Mouse (Mus musculus) embryonic facial prominence, embryonic 10.5 days (tissue): Measurements from ENCODE around the gene Gm5934. TPM values are rescaled to one million over a fixed set of nuclear protein-coding genes. Genes with fewer than 3 reads are reported as not detected.
"Not testable (repeated sequence)": the region's sequence is repeated elsewhere in the genome, so short reads cannot be mapped to it uniquely, and the experiment has no call there.

Experiments used
- DNase-seq: peaks from one replicate; pipeline ENCODE4 v3.0.0-alpha.2; 2017; ENCODE audit warnings: low spot score
- H3K27ac ChIP-seq: fragments of 300-500 bp; sonication (generic); replicated peaks from 2 replicates; pipeline ENCODE4 v1.5.1; 2016; ENCODE audit warnings: mild to moderate bottlenecking
- H3K27me3 ChIP-seq: fragments of 300-500 bp; sonication (generic); replicated peaks from 2 replicates; pipeline ENCODE4 v1.6.1; 2016; ENCODE audit warnings: low read depth, mild to moderate bottlenecking; ENCODE audit not compliant: poor library complexity, severe bottlenecking
- H3K36me3 ChIP-seq: fragments of 300-500 bp; sonication (generic); replicated peaks from 2 replicates; pipeline ENCODE4 v1.6.1; 2016; ENCODE audit warnings: mild to moderate bottlenecking, moderate library complexity
- H3K4me1 ChIP-seq: fragments of 300-500 bp; sonication (generic); 2 replicates; pipeline ENCODE4 v1.6.1; 2016
- H3K4me3 ChIP-seq: fragments of 300-500 bp; sonication (generic); 2 replicates; pipeline ENCODE4 v1.5.1; 2016; ENCODE audit warnings: mild to moderate bottlenecking, moderate library complexity
- H3K9me3 ChIP-seq: fragments of 300-500 bp; sonication (generic); 2 replicates; pipeline ENCODE4 v1.6.1; 2016; ENCODE audit warnings: mild to moderate bottlenecking
- WGBS: fragments of 180-500 bp; shearing (Covaris S2); methylation state at CpG from one replicate; pipeline ENCODE4 v1.1.7; 2016; 5-methylcytosine and 5-hydroxymethylcytosine counted together
- polyA plus RNA-seq: library from polyadenylated mRNA; unstranded; fragments of >200 nt; fragmentation: Nextera tagmentation; extraction: Ambion mirVana; gene quantifications from 2 replicates; pipeline ENCODE4 v1.2.1, GENCODE M21; 2016

Gene Gm5934
- polyA plus RNA-seq: not detected in 2 replicates

- H3K4me1 ChIP-seq, H3K27me3 ChIP-seq, H3K27ac ChIP-seq, H3K4me3 ChIP-seq, H3K9me3 ChIP-seq, H3K36me3 ChIP-seq, DNase-seq: not testable (repeated sequence)
- 82% methylated on average over 5 of the region's 5 CpGs for WGBS
Observed at GRCm38 (mm10) chrX:24500660-24501059, at the start of gene Gm5934. Gene Gm5934, minus strand, starts transcription at chrX:24500760.

Other genes with a start within 250 kb of the Gm5934 start
- gene Gm4297, start 74.1 kb upstream of the Gm5934 start, polyA plus RNA-seq: not detected in 2 replicates